Mouse (Mus musculus) limb, embryonic 13.5 days (tissue): ENCODE measurements around the gene Hoxd8. TPM values are rescaled to one million over a fixed set of nuclear protein-coding genes. Genes with fewer than 3 reads are reported as not detected.

Experiments
- ATAC-seq: fragments of 200-750 bp; cut with Nextera tagmentation; 2 replicates; pipeline ENCODE4 v1.8.0; 2017; ENCODE audit warnings: low read depth, moderate number of reproducible peaks, moderate TSS enrichment; ENCODE audit not compliant: low FRiP score
- H3K27ac ChIP-seq: fragments of 300-500 bp; sonication (generic); 2 replicates; pipeline ENCODE4 v1.5.1; 2015; ENCODE audit warnings: inconsistent platforms, mild to moderate bottlenecking, moderate library complexity
- H3K27me3 ChIP-seq: fragments of 300-500 bp; sonication (generic); 2 replicates; pipeline ENCODE4 v1.6.1; 2015; ENCODE audit warnings: mild to moderate bottlenecking, inconsistent platforms
- H3K36me3 ChIP-seq: fragments of 300-500 bp; sonication (generic); 2 replicates; pipeline ENCODE4 v1.6.1; 2015; ENCODE audit warnings: inconsistent platforms, mild to moderate bottlenecking, moderate library complexity
- H3K4me1 ChIP-seq: fragments of 300-500 bp; sonication (generic); 2 replicates; pipeline ENCODE4 v1.6.1; 2015; ENCODE audit warnings: inconsistent platforms
- H3K4me2 ChIP-seq: fragments of 300-500 bp; sonication (generic); replicated peaks from 2 replicates; pipeline ENCODE4 v1.6.1; 2015; ENCODE audit warnings: inconsistent platforms, mild to moderate bottlenecking, moderate library complexity
- H3K4me3 ChIP-seq: fragments of 300-500 bp; sonication (generic); 2 replicates; pipeline ENCODE4 v1.5.1; 2015; ENCODE audit warnings: moderate library complexity, mild to moderate bottlenecking, inconsistent platforms
- H3K9ac ChIP-seq: fragments of 300-500 bp; sonication (generic); 2 replicates; pipeline ENCODE4 v1.6.1; 2015; ENCODE audit warnings: mild to moderate bottlenecking, inconsistent platforms
- H3K9me3 ChIP-seq: fragments of 300-500 bp; sonication (generic); 2 replicates; pipeline ENCODE4 v1.6.1; 2016; ENCODE audit warnings: inconsistent platforms
- WGBS: fragments of 180-500 bp; shearing (Covaris S2); methylation state at CpG from one replicate; pipeline ENCODE4 v1.1.7; 2015; 5-methylcytosine and 5-hydroxymethylcytosine counted together
- polyA plus RNA-seq: library from polyadenylated mRNA; unstranded; fragments of >200 nt; fragmentation: Nextera tagmentation; extraction: Ambion mirVana; gene quantifications from 2 replicates; pipeline ENCODE4 v1.2.1, GENCODE M21; 2015

Gene Hoxd8
- polyA plus RNA-seq, 1 experiment from 2014 or later = 7.5 TPM

DNA sequence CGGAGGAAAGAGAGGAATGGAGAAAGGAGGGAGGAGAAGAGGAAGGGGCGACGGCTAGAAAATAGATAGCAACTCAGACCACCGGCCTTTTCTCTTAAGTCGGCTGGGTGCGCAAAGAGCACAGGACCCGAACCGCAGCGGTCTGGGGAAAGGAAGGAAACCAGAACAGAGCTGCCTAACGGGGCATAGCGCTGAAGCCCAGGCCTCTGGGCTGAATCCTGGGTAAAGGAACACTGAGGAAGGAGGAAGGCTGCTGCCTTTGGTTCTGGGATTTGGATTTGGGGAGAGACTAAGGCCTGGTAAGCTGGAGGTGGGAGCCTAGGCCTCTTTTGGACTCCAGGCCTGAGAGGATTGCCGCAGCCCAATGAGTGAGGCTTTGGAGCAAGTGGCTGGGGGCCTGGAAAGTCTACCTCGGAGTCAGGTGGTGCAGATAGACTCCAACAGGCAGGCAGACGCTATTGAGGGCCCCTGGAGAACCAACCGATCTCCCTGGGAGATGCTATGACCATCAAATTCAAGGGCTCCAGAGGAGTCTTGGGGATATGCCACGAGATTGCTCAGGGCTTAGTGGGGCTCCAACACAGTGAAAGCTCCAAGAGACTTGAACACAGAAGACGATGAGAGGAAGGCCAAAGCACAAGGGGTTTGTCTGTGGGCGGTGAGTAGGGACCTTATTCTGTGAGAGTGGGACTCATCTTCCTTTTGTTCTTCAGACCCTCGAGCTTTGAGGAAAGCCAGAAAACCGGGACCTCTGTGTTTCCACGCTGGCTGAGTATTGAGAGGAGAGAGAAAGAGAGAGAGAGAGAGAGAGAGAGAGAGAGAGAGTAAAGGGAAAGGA, 23.6 kb upstream of the Hoxd8 start:
- H3K27ac ChIP-seq = peak overlapping the region; percentile 98
- H3K4me3 ChIP-seq = peak overlapping the region; percentile 79
- H3K4me2 ChIP-seq = peak overlapping the region; percentile 75
- H3K36me3 ChIP-seq = 0 out of 2 replicates have a peak, but pooled peaks cover 5% of the 10 kb centered on the region
- 7% methylated on average over 21 of the region's 21 CpGs for WGBS
- H3K4me1 ChIP-seq = peaks cover 4% of the 10 kb centered on the region; the same call in 1 of the 2 replicates
- H3K9ac ChIP-seq = peak overlapping the region; percentile 99
- H3K27me3 ChIP-seq = peaks cover 66% of the 10 kb centered on the region
- ATAC-seq = no peak
- H3K9me3 ChIP-seq = no peaks in the 10 kb centered on the region

DNA sequence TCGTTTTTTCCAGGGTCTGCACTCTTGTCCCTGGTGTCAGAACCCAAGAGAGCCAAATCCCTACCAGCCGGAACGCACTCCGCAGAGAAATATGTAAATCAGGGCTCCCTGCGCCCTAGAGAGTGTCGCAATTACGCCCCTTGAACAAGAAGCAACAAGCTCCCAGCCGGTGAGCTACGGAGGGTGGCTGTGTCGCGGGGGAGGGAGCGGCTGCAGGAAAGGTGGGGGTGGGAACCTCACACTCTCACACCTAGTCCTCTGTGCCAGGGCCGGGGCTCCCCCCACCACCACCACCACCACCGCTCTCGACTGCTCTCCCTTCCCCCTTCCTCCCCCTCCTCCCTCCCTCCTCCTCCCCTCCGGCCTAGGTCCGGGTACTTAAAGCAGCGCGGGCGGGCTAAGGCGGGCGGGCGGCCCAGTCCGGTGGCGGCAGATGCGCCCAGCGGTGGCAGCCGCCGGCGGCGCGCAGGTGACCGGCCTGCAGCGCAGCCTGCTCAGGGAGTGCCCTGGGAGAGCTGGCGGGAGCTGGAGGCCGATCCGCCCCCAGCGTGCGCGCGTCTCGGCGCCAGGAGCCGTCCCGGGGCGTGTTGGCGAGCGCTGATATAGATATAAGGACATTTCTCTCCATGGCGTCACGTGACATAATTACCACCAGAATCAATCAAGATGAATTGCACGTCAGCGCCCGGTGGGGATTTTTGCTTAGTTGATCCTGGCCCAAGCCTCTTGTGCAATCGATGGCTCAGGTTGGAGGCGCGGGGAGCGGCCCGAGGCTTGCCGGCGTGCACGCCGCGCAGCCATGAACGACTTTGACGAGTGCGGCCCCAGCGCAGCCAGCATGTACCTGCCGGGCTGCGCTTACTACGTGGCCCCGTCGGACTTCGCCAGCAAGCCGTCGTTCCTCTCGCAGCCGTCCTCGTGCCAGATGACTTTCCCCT, 22.6 kb upstream of the Hoxd8 start:
- Histone ChIP-seq H3K36me3 (0 out of 2 replicates have a peak, but pooled peaks cover 5% of the 10 kb centered on the region), H3K9ac (peak overlapping the region; percentile 99), H3K9me3 (no peaks in the 10 kb centered on the region), H3K4me1 (peaks cover 4% of the 10 kb centered on the region; the same call in 1 of the 2 replicates), H3K27ac (peak overlapping the region; percentile 98), H3K4me3 (peak overlapping the region; percentile 79), H3K27me3 (peaks cover 60% of the 10 kb centered on the region), H3K4me2 (peak overlapping the region; percentile 75)
- under 1% methylated on average over 68 of the region's 78 CpGs for WGBS
- ATAC-seq = peak; percentile 70

DNA sequence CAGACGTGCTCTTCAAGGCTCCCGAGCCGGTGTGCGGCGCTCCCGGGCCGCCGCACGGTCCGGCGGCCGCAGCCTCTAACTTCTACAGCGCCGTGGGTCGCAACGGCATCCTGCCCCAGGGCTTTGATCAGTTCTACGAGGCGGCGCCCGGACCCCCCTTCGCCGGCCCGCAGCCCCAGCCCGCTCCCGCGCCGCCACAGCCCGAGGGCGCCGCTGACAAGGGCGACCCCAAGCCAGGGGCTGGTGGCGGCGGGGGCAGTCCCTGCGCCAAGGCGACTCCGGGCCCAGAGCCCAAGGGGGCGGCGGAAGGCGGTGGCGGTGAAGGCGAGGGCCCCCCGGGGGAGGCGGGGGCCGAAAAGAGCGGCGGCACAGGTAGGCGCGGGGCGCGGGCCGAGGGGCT, 21.6 kb upstream of the Hoxd8 start:
- Histone ChIP-seq H3K4me2 (peak overlapping the region; percentile 75), H3K4me3 (peak overlapping the region; percentile 79)

DNA sequence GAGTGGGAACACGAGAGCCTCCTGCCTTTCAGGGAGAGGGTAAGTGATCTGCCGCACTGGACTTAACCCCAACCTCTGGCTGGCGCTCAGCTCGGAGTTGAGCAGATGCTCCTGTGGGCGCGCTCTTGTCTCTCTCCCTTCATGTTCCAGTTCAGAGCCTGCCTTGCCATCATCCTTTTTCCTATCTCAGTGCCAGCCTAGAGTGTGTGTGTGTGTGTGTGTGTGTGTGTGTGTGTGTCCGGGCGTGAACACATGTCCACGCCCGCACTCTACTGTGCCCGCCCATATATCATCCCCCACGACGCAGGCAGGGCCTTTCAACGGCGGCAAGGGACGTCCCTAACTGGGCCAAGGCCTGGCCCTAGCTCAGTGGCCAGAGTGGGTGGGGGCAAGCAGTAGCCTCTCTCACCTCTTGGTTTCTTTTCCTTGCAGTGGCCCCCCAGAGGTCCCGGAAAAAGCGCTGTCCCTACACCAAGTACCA, 20.9 kb upstream of the Hoxd8 start:
- peaks cover 17% of the 10 kb centered on the region for H3K4me1 ChIP-seq
- H3K27ac ChIP-seq = peak overlapping the region; percentile 98

More for the DNA sequence above, 21.6 kb upstream of the Hoxd8 start:
- WGBS = 1% methylated on average over 48 of the region's 51 CpGs
- H3K27ac ChIP-seq = peak overlapping the region; percentile 98
- H3K27me3 ChIP-seq = peaks cover 57% of the 10 kb centered on the region
- ATAC-seq = no peak
- 0 out of 2 replicates have a peak, but pooled peaks cover 8% of the 10 kb centered on the region for H3K36me3 ChIP-seq
- H3K9ac ChIP-seq = peak overlapping the region; percentile 99
- no peaks in the 10 kb centered on the region for H3K9me3 ChIP-seq
- H3K4me1 ChIP-seq = peaks cover 13% of the 10 kb centered on the region

DNA sequence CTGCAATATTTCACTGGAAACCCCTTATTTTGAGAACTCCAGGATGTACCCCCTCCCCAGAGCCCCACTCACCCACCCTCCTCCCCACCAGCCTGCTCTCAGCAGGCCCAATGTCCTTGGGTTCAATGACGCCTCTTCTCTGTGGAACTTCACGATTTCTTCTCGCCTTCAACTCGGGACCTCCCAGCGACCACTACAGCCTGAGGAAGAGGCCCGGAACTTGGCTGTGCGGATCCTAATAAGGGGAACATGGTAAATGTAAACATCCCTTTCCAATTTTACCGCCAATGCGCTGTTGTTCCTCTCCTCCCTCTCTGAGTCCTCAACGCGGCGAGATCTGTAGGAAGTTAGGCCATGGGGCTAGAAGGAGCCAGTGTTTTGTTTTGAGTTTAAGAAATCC, 20.3 kb upstream of the Hoxd8 start:
- Histone ChIP-seq H3K27ac (peak overlapping the region; percentile 98), H3K4me1 (peaks cover 17% of the 10 kb centered on the region), H3K4me3 (peak overlapping the region; percentile 79), H3K9me3 (no peaks in the 10 kb centered on the region), H3K36me3 (0 out of 2 replicates have a peak, but pooled peaks cover 8% of the 10 kb centered on the region), H3K27me3 (peaks cover 60% of the 10 kb centered on the region), H3K9ac (peak overlapping the region; percentile 99), H3K4me2 (peak overlapping the region; percentile 75)
- 4% methylated on average over 12 of the region's 12 CpGs for WGBS
- ATAC-seq = no peak

More for the DNA sequence above, 20.9 kb upstream of the Hoxd8 start:
- Histone ChIP-seq H3K4me2 (peak overlapping the region; percentile 75), H3K9ac (peak overlapping the region; percentile 99), H3K36me3 (0 out of 2 replicates have a peak, but pooled peaks cover 8% of the 10 kb centered on the region), H3K4me3 (peak overlapping the region; percentile 79), H3K9me3 (no peaks in the 10 kb centered on the region), H3K27me3 (peaks cover 57% of the 10 kb centered on the region)
- peak; percentile 6; the same call in 1 of the 2 replicates for ATAC-seq
- WGBS = 1% methylated on average over 18 of the region's 18 CpGs

DNA sequence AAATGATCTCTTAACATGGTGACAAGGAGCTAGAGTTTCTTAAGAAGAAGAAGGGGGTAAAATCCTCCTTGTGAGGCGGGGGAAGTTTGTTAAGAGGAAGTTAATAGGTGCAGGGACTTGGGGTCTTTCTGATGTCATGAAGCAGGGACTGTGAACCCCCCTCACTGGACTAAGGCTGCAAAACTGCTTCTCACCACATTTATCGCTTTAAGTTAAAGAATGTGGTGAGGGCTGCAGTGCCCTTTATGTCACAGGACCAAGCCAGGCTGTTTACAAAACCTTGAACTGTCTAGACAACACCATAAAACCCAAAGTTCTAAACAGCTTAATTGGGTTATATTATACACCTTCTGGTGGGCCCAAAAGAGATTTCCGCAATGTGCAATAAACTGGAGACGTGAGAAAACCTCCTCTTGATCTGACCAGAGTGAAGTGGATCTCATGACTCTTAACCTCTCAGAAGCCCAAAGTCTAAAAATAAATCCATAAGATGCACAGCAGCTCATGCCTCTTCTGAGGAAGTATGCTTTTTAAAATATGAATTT, 19.3 kb upstream of the Hoxd8 start:
- Histone ChIP-seq H3K9me3 (no peaks in the 10 kb centered on the region), H3K27ac (peak overlapping the region; percentile 98), H3K4me2 (peak overlapping the region; percentile 75), H3K4me3 (peak overlapping the region; percentile 79), H3K9ac (peak overlapping the region; percentile 99), H3K4me1 (peaks cover 19% of the 10 kb centered on the region), H3K36me3 (0 out of 2 replicates have a peak, but pooled peaks cover 8% of the 10 kb centered on the region), H3K27me3 (peaks cover 59% of the 10 kb centered on the region)
- no peak for ATAC-seq
- 15% methylated on average over 4 of the region's 4 CpGs for WGBS

DNA sequence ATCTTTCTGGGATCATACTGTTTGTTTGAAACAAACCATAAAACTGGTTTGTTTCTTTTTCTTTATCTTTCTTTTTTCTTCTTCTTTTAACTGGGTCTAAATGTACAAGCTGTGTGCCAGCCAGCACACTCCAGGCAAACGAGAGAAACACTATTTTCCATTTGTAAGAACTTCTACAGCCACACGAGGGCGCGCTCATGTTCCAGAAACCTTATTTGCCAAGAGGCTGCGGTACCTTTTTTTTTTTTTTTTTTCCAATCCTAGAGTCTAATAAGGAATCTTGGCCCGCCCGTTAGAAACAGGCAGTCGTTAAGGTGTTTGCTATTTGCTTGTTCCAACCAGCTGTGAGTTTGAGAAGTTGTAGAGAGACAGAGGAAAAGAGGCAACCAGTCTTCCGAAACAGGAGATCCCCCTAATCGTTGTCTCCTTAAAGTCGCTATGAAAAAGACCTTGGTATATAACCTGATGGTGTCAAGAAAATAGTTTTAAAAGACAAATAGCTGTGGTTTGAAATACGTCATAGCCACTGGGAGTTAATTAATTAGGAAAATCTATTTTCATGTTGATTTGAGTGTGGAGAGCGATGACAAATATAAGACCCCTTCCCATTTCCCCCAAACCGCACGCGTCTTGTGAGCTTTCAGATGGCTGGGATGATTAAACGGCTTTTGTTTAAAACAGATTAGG, 18.0 kb upstream of the Hoxd8 start:
- H3K4me2 ChIP-seq = peak overlapping the region; percentile 77
- H3K9ac ChIP-seq = peak overlapping the region; percentile 98
- H3K36me3 ChIP-seq = 0 out of 2 replicates have a peak, but pooled peaks cover 8% of the 10 kb centered on the region
- peak overlapping the region; percentile 79 for H3K4me3 ChIP-seq
- H3K4me1 ChIP-seq = peaks cover 21% of the 10 kb centered on the region
- H3K27me3 ChIP-seq = peaks cover 49% of the 10 kb centered on the region
- H3K9me3 ChIP-seq = no peaks in the 10 kb centered on the region
- 3% methylated on average over 17 of the region's 17 CpGs for WGBS
- ATAC-seq = no peak
- peak overlapping the region; percentile 93 for H3K27ac ChIP-seq

DNA sequence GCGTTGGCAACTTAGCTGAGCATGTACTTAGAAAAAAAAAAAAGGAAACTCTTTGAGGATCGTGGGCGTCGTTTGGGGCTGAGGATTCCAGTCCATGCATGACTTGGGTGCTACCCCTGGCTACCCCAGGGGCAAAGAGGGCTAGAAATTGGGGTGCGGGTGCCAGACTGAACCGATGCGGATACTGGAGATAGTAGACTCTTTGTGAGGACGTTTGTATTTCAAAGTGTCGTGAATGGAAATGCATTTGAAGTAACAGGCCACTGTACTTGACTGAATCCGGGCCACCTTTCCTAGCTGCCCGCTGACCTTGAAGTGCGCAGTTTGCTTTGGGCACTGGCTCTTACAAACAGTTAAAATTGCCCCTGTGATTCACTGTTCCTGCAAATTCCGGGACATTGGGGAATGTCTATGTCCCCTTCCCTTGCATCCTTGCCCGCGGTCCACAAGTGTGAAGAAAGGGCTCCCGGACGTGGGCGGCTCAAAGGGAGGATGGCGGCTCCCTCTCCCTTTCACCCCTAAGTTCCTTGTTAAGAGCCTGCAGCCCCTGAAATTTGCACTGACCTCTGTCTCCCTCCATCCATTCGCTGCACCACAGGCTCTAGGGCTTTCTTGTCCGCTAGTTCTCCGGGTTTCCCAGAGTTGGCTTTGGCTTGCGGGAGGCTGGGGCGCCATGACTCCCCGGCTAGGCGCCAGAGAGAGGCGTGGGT, 17.3 kb upstream of the Hoxd8 start:
- WGBS = under 1% methylated on average over 27 of the region's 27 CpGs
- Histone ChIP-seq H3K9ac (peak overlapping the region; percentile 98), H3K9me3 (no peaks in the 10 kb centered on the region), H3K27ac (peak overlapping the region; percentile 93), H3K4me3 (peak overlapping the region; percentile 79), H3K27me3 (peaks cover 49% of the 10 kb centered on the region), H3K4me2 (peak overlapping the region; percentile 77), H3K4me1 (peaks cover 28% of the 10 kb centered on the region), H3K36me3 (peaks cover 10% of the 10 kb centered on the region; the same call in 1 of the 2 replicates)
- no peak for ATAC-seq

DNA sequence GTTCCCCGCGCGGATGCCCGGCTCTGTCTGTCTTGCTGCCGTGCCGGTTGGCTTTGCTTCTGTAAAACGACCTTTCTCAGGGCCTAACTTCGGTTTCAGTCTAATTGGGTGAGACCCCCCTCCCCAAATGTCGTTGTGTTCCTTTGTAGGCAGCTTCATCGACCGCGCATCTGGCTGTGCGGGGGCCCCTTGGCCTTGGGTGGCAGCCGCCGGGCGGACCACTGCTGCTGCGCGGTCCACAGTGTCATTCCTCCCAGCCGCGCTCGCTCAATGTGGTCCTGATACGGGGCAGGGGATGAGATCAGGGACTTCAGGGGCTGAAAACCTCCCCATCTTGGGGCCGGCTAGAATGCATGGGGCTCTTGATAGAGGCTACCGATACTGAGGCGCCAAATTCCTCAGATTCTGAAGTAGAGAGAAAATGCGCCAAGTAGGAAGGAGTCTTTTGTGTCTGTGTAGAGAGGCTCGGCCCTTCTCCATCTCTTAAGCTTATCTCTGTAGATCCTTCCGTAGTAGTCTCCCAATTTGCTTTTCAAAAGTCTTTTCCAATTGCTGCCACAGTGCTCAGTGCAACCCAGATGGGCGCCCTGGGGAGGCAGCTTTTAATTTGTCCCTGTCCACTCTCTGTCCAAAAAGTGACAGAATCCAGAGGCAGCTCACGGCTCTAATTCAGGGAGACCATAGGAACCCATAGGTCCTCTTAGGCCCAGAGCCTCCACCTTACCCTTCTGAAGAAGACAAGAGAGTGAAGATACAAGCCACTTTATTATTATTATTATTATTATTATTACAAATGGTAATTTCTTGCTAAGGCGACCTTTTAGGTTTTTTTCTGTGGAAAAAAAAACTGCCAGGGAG, 16.5 kb upstream of the Hoxd8 start:
- H3K4me1 ChIP-seq = peaks cover 36% of the 10 kb centered on the region
- H3K36me3 ChIP-seq = peaks cover 18% of the 10 kb centered on the region; the same call in 1 of the 2 replicates
- H3K4me2 ChIP-seq = peak overlapping the region; percentile 77
- peak overlapping the region; percentile 98 for H3K9ac ChIP-seq
- H3K27me3 ChIP-seq = peaks cover 48% of the 10 kb centered on the region
- H3K4me3 ChIP-seq = peak overlapping the region; percentile 79
- peak overlapping the region; percentile 93 for H3K27ac ChIP-seq
- no peak for ATAC-seq
- WGBS = 3% methylated on average over 31 of the region's 31 CpGs
- no peaks in the 10 kb centered on the region for H3K9me3 ChIP-seq
